Mouse (Mus musculus): ENCODE measurements around the gene Cab39l. TPM values are rescaled to one million over a fixed set of nuclear protein-coding genes. Genes with fewer than 3 reads are reported as not detected.
"Not testable (repeated sequence)": the region's sequence is repeated elsewhere in the genome, so short reads cannot be mapped to it uniquely, and the experiment has no call there.

Gene Cab39l
- total and polyA plus RNA-seq, 3 experiments = 19.9 to 49.2 (median 33.1) TPM

DNA sequence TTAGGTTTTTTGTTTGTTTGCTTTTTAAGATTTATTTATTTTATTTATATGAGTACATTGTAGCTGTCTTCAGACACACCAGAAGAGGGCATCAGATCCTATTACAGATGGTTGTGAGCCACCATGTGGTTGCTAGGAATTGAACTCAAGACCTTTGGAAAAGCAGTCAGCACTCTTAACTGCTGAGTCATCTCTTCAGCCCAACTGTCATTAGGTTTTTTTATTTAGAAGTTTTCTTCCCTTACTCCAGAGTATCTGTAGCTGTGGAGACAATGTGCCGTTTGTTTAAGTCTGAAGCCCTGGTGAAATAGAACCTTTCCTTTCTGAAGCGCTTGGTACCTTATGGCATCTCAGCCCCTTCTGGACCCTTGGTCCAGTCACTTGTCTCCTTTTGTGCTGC lies 25.8 kb upstream of the Cab39l start:
- not testable (repeated sequence) for DNase-seq (ENCODE audit: extremely low read depth)

DNA sequence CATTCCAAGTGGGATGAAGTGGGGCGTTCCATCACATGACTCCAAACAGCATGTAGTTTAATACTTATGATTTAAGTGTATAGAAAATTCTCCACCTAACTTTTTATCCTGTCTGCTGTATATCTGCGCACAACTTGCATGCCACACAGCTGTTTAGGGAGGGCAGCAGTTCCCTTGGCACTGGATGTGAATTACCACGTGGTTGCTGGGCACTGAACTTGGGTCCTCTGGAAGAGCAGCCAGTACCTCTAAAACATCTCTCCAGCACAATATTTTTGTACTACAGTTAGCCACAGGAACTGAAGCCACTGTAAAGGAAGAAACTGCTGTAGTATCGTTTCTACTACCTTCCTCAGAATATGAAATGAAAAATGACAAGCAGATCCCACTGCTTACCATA lies 22.6 kb upstream of the Cab39l start:
- peaks cover 35 to 80% of the 10 kb centered on the region in 2 experiments for H3K36me3 ChIP-seq (replicated peaks in 1 of 2; ENCODE audit: control insufficient read depth in 1 of 2, insufficient read depth in 1 of 2, low read length in 1 of 2)
- no peak overlapping the region for H3K27ac ChIP-seq (ENCODE audit: insufficient read depth, low read depth)
- H3K4me3 ChIP-seq (replicated peaks in 1 of 3; ENCODE audit: low read depth in 2 of 3, low read length in 2 of 3, poor library complexity in 1 of 3) = no peak overlapping the region
- H3K9me3 ChIP-seq (replicated peaks; ENCODE audit: low read length) = no peaks in the 10 kb centered on the region
- no peak for TF ChIP-seq CHD2 (IDR thresholded peaks at IDR 0.05; ENCODE audit: low read length)
- TF ChIP-seq BHLHE40 (IDR thresholded peaks at IDR 0.05; ENCODE audit: low read depth, low read length) = no peak
- no peak for TF ChIP-seq ZMIZ1 (IDR thresholded peaks at IDR 0.05; ENCODE audit: low read depth, low read length)
- no peak for TF ChIP-seq NELFE (IDR thresholded peaks at IDR 0.05; ENCODE audit: low read depth, low read length)
- no peak for TF ChIP-seq KAT2A (IDR thresholded peaks at IDR 0.05; ENCODE audit: insufficient replicate concordance, low read length)
- TF ChIP-seq IRF4 (IDR thresholded peaks at IDR 0.05; ENCODE audit: low read depth, low read length) = no peak
- TF ChIP-seq ZNF384 (IDR thresholded peaks at IDR 0.05; ENCODE audit: low read depth, low read length) = no peak
- no peak for TF ChIP-seq RCOR1 (conservative IDR thresholded peaks at IDR 0.05; ENCODE audit: low read depth, low read length)
- no peak for TF ChIP-seq MAX (IDR thresholded peaks at IDR 0.05; ENCODE audit: low read length)
- no peak for TF ChIP-seq POLR2AphosphoS2 (IDR thresholded peaks at IDR 0.05; ENCODE audit: low read depth, low read length)
- TF ChIP-seq HCFC1 (IDR thresholded peaks at IDR 0.05; ENCODE audit: low read depth, low read length) = no peak
- no peak for TF ChIP-seq ELF1 (IDR thresholded peaks at IDR 0.05; ENCODE audit: low read depth, low read length)
- no peaks in the 10 kb centered on the region for H3K4me1 ChIP-seq (ENCODE audit: control insufficient read depth in 1 of 2, insufficient read depth in 2 of 2)
- dilution Hi-C loops (cut with MboI; ENCODE audit: extremely low pct_ligation_motif_present, extremely low pct_unique_long_range_greater_than_20kb, low sequenced_read_pairs) (no loop called here), in situ Hi-C loops (cut with MboI; ENCODE audit: low pct_ligation_motif_present, low pct_unique_long_range_greater_than_20kb, low sequenced_read_pairs) (no loop called here)
- H3K9ac ChIP-seq (ENCODE audit: insufficient read depth, low read depth) = no peak overlapping the region
- H3K79me2 ChIP-seq (replicated peaks; ENCODE audit: control insufficient read depth, extremely low read depth, insufficient read depth, poor library complexity, severe bottlenecking) = no peaks in the 10 kb centered on the region
- H3K4me2 ChIP-seq (ENCODE audit: insufficient read depth, low read depth, poor library complexity, severe bottlenecking) = no peak overlapping the region
- DNase-seq (ENCODE audit: extremely low read depth) = no peak
- no peaks in the 10 kb centered on the region for H3K27me3 ChIP-seq (replicated peaks)

More for the DNA sequence above, 25.8 kb upstream of the Cab39l start:
- H3K4me1 ChIP-seq (ENCODE audit: control insufficient read depth in 1 of 2, insufficient read depth in 2 of 2); H3K27me3 ChIP-seq (replicated peaks); H3K4me2 ChIP-seq (ENCODE audit: insufficient read depth, low read depth, poor library complexity, severe bottlenecking); H3K9me3 ChIP-seq (replicated peaks; ENCODE audit: low read length); H3K4me3 ChIP-seq (replicated peaks in 1 of 3; ENCODE audit: low read depth in 2 of 3, low read length in 2 of 3, poor library complexity in 1 of 3); in situ Hi-C loops (cut with MboI; ENCODE audit: low pct_ligation_motif_present, low pct_unique_long_range_greater_than_20kb, low sequenced_read_pairs); H3K27ac ChIP-seq (ENCODE audit: insufficient read depth, low read depth); H3K9ac ChIP-seq (ENCODE audit: insufficient read depth, low read depth); H3K79me2 ChIP-seq (replicated peaks; ENCODE audit: control insufficient read depth, extremely low read depth, insufficient read depth, poor library complexity, severe bottlenecking); dilution Hi-C loops (cut with MboI; ENCODE audit: extremely low pct_ligation_motif_present, extremely low pct_unique_long_range_greater_than_20kb, low sequenced_read_pairs): not testable (repeated sequence)
- H3K36me3 ChIP-seq (replicated peaks in 1 of 2; ENCODE audit: control insufficient read depth in 1 of 2, insufficient read depth in 1 of 2, low read length in 1 of 2) = peaks cover 38 to 85% of the 10 kb centered on the region in 2 experiments
- peak; percentile 51; the same call in 1 of the 2 replicates for TF ChIP-seq MAFK (IDR thresholded peaks at IDR 0.05; ENCODE audit: insufficient replicate concordance, low read length)
